Mouse (Mus musculus) olfactory bulb, adult 2 months (tissue): ENCODE data around the gene Eng.

ENCODE experiments used
- CTCF ChIP-seq: fragments of 200-500 bp; IDR thresholded peaks from 2 replicates; pipeline ENCODE4 v1.5.1; 2012; ENCODE audit warnings: low read depth, mild to moderate bottlenecking, low read length, moderate library complexity; ENCODE audit not compliant: insufficient read depth
- POLR2A ChIP-seq: fragments of 200-500 bp; IDR thresholded peaks from 2 replicates; pipeline ENCODE4 v1.6.1; 2012; ENCODE audit warnings: mild to moderate bottlenecking, low read depth, low read length, moderate library complexity; ENCODE audit not compliant: insufficient read depth

DNA sequence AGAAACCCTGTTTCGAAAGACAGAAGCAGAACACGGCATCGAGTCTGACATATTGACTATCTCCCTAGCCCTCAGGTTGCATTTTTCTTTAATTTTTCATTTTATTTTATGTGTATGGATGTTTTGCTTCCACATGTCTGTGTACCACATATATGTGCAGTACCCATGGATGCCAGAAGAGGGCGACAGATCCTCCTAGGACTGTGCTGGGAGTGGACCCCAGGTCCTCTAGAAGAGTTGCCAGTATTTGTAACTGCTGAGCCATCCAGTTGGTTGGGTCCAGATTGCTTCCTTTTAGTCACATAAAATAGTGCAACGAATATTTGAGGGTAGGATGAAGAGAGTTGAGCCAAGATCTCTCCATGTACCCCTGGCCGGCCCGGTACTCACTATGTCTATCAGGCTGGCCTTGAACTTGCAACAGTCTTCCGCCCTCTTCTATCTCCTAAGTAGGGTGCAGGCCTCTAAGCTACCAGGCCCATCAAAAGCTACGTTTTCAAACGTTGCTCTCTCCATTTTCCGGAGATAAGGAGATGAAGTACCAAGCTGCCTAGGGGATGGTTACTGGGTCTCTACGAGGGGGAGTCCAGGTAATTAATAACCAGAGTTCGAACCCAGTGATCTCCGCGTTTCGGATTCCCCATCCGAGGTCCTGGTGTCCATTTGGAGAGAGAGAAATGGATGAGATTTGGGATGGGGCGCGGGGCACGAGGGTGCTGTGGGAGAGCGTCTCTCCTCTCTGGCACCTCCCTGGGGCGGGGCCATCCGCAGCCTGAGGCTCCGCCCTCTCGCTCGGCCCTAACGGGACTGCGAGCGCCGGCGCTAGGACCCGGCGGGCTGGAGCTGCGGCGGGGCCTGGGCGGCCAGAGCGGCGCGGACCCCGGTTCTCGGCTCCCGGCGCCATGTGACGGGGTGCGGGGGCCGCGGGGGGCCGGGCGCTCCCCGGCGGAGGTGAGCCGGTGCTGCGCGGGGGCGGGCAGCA is 39.9 kb upstream of the Eng start:
- TF ChIP-seq CTCF, result no peak
- TF ChIP-seq POLR2A, result no peak
